Mouse (Mus musculus) urinary bladder, postnatal 4 days (tissue): ENCODE results near the gene Timd2.
"Not testable (repeated sequence)": the region's sequence is repeated elsewhere in the genome, so short reads cannot be mapped to it uniquely, and the experiment has no call there.

Experiments used
- DNase-seq, 2 experiments: peaks; one replicate each; pipeline ENCODE4 v3.0.0; 2021 to 2022; ENCODE audit warnings: low spot score in 2 of 2

The Timd2 gene

DNA sequence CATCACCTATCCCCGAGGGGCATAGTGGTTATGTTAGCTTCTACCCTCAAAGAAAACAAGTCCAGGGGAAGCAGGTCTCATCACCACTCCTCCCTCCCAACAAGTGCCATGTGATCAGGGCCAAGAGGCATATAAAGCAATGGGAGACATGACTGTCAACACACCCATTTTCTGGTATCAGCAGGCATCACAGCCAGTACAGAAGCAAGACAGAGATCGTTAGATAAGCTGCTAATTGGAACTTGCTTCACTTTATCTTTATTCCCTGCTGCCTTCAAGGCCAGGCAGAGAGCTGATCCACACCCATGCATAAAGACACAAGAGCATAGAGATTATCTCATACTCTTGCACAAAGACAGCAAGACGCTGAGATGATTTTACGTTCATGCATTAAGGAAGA, 43.6 kb downstream of the Timd2 start:
- no peak for DNase-seq

DNA sequence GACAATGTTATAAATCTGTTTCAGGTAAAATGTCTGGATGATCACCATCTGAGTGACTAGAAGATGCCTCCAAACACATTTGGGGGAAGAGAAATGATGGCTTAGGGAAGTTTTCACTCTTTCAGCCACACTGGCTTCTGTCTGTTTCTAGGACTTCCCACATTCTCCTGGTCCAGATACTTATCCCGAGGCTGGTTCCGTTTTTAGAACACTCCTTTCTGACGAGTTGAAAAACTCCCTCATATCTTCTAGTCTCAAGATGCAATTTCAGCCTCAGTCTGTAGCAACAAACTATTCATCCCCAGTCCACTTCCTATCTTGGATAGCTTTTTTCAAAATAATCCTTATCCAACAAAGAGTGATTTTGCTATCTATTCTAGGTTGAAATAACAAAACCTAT, 54.4 kb downstream of the Timd2 start:
- no peak for DNase-seq

DNA sequence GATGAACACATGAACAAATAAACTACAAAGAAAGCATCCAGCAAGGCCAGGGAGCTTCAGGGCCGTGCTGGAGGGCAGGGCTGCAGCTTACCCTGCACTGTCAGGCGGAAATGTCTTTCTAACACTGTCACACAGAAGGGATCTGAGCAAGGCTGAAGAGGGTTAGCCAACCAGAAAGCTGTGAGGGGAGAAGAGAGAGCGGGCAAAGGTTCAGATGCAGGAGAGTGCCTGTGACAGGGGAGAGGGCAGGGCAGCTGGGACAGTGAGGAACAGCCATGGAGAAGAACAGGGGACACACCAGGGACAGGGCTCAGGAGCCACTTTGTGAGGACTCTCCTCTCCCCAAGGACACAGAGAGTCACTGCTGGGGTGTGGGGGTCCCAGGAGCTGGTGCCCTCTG, 57.2 kb downstream of the Timd2 start:
- DNase-seq: not testable (repeated sequence)

DNA sequence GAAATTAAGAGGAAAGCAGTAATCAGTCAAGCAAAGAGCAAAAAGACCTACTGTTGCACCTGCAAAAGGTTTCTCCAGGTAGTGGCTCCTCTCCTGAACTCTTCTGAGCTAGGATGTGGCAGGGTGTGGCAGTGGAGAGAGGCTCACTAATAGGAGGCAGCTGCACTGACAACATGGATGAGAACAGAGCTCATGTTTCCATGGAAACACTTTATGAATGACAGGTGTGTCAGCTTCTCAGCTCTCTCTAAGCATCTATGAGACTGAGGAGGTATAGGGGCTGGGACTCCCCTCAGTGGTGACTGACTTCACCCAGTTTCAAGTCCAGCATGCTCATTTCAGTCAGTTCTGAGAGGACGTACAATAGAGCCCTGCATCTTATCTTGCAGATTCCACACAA, 62.0 kb downstream of the Timd2 start:
- no peak for DNase-seq

DNA sequence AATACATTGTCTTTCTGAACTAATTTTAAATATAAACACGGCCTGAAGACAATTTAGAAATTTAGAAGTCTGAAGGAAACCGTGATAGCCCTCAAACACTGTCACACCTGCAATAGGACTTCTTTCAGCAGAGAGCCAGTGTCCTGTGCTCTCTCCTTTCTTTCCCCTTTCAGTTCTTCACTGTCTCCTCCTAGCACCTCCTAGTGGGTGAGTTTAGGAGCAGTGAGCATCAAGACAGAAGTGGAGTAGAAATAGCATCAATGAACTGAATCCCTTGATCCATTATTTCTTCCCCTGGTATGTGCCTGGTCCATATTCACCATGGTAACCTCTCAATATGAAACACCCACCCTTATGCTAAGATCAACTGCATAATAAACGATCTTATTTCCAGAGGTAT, 70.3 kb downstream of the Timd2 start:
- no peak for DNase-seq

DNA sequence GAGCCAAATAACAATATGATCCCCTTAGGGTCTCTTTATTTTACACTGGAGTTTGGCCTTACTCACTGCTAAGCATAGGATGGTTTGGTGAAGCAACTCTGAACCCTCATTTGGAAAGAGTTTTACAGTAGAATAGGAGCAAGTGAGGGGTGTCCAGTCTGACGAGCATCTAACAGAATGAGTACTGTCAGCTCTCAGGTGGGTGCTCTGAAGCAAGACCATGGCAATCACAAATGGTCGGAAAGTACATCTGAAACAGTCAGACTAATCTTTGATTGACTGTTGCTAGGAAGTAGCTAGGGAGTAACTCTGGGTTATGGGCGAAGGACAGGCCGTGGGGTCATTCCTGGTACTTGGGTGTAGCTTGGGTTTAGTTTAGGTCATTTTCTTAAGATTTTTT, 71.3 kb downstream of the Timd2 start:
- not testable (repeated sequence) for DNase-seq

DNA sequence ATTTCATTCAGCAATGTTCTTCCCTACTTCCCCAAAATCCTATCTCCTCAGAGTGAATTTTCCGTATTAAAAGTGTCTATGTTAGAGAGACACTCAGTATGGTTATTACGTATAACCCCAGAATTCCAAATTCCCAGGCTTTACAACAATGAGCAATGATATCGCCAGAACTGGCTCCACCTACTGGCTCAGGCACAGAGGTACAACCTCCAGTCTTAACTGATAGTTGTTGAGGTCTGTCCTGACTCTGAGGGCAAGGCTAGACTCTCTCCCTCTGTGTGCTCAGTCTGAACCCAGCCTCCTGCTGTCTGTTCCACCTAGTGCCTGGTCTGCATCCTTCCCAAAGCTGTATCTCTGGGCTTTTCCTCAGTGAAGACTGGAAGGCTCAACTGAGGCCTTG, 75.2 kb downstream of the Timd2 start:
- DNase-seq: no peak

DNA sequence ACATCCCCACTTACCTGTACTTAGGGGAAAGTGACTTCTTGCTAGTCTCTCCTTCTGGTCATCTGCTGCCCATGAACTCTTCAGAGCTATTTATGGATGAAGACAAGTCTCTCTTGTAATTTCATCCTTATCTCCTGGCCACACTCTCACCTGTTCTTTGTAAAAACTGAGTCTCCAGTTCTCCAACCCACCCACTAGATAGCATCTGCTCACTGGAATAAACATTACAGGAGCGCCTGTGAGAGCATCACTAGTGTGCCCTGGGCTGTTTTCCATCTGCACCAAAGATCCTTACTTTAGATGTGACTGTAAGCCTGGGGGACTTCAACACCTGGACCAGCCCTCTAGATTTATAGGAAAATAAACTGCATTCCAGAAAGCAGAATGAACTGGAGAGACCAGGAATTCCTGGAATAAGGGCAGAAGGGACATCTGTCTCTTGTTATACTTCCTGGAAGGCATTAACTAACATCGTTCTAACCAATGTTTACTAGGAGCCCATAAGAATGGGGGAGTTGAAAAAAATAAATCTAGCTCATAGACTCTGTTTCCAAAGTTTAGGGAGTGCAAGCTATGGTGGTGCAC, 77.6 kb downstream of the Timd2 start, which contains the start of gene Dppa1:
Gene Dppa1, minus strand, starts transcription at position 51 of the 585 bp plus-strand sequence.
- DNase-seq: no peak

DNA sequence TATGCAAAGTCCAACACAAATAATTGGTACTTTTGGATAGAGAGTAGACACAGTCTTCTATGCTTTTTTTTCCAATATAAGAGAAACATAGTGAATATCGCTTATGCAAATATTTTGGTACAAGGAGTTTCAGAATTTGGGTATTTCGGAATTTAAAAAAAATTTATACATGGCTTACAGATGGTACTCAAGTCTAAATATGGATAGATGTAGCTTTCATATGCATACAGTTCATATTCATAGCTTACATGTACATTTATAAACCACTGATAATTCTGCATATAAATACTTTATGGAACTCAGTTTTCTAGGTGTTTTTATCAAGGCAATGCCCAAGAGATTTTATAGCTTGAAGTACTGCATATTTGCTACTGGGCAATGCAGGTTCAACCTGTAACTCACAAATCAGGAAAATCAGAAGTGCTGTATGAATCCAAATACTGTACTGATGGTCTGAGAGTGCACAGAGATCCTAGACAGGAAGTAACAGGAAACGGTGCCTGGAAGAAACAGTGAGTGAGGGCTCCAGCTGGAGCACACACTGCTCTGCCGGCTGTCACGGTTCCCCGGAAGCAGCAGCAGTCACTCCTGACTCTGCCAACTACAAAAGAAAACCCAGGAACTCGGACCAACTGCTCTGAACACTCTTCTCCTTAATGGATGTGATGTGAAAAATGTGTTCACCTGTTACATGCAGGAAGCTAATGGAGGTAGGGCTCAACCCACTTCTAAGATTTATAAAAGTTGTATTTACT, 86.3 kb downstream of the Timd2 start:
- no peak for DNase-seq

DNA sequence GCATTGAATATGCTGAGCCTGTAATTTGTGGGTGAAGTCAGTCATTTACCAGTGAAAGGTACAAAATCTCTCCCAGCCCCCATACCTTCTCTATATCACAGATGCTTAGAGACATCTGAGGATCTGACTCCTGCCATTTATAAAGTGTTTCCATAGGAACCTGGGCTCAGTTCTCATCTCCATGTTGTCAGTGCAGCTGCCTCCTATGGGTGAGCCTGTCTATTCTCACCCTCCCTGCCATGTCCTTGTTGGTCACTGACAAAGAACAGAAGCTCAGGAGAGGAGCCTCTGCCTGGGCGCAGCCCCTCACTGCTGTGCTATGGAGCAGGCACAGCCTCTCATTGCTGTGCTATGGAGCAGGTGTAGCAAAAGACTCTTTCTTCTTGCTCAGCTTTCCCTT, 86.9 kb downstream of the Timd2 start:
- DNase-seq: no peak
